Mouse (Mus musculus) thymus, adult 2 months (tissue): ENCODE measurements around the gene Rftn2.

Experiments
- CTCF ChIP-seq: fragments of 200-500 bp; IDR thresholded peaks from 2 replicates; pipeline ENCODE4 v1.5.1; 2012; ENCODE audit warnings: mild to moderate bottlenecking, control low read depth, low read length, moderate library complexity, borderline replicate concordance; ENCODE audit not compliant: control insufficient read depth, poor library complexity, insufficient read depth; ENCODE audit errors: extremely low read depth
- POLR2A ChIP-seq: fragments of 200-500 bp; IDR thresholded peaks from 2 replicates; pipeline ENCODE4 v1.6.1; 2012; ENCODE audit warnings: mild to moderate bottlenecking, low read length, control low read depth, moderate library complexity; ENCODE audit not compliant: control insufficient read depth, poor library complexity, insufficient read depth; ENCODE audit errors: extremely low read depth

DNA sequence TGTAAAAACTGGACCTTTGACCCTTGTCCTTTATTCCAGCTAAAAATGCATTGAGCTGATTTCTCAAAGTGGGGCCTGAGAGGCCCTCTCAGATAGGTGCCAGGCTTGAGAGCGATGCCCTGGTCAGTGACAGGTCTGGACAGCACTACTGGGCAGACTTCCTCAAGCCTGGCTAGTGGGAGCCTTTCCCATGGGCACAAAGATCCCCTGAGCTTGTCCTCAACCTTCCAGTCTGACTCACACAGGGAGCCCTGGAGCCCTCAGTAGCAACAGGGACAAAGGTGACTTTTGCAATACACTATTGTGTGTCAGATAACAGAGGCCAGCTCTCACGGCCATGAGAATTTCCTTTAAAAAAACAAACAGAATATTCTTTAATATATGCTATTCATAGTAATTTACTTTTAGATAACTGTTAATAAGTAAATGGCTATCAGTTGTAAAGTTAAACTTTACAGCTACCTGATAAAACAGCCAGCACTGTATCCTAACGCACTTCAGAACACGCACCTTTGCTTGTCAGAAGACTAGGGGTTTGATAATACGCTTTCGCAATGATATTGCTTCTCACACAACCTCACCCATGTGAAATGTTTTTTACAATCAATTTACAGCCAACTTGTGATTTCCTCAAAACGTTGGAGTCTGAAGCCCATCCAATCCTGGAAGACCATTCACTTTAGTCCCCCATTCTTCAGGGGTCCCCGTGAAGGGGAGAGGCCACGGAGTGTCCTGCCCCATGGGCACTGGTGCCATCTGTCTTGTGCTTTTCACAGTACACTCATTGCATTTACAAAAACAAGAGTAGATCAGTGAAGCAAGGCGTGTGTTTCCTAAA is 52.6 kb downstream of the Rftn2 start:
- TF ChIP-seq POLR2A (no peak), CTCF (no peak)
